Mouse (Mus musculus): Measurements from ENCODE around the gene H2-Eb2. TPM values are rescaled to one million over a fixed set of nuclear protein-coding genes. Genes with fewer than 3 reads are reported as not detected.

The H2-Eb2 gene
- polyA plus RNA-seq, 1 experiment from 2014 or later: 0.25 TPM

GRCm38 (mm10) chr17:34383212-34383611 lies 57.7 kb downstream of the H2-Eb2 start:
- H3K4me2 ChIP-seq (ENCODE audit: low read length): no peak overlapping the region
- H3K9ac ChIP-seq (ENCODE audit: low read depth, low read length): no peak overlapping the region
- no peaks in the 10 kb centered on the region for H3K4me1 ChIP-seq (ENCODE audit: control insufficient read depth, insufficient read depth, low read depth, low read length)
- WGBS: 72% methylated on average over 7 of the region's 7 CpGs
- no peak overlapping the region for H3K27ac ChIP-seq (ENCODE audit: low read depth, low read length)
- ATAC-seq: no peak
- no peaks in the 10 kb centered on the region for H3K27me3 ChIP-seq (replicated peaks; ENCODE audit: control insufficient read depth, insufficient read depth, low read length)
- H3K9me3 ChIP-seq (ENCODE audit: control insufficient read depth, low read length): no peaks in the 10 kb centered on the region
- H3K4me3 ChIP-seq (ENCODE audit: low read length): no peak overlapping the region
- H3K36me3 ChIP-seq (ENCODE audit: control insufficient read depth, insufficient read depth, low read length): no peaks in the 10 kb centered on the region

- WGBS: 71% methylated on average over 3 of the region's 3 CpGs
- no peaks in the 10 kb centered on the region for H3K4me1 ChIP-seq (ENCODE audit: control insufficient read depth, insufficient read depth, low read depth, low read length)
- no peaks in the 10 kb centered on the region for H3K27me3 ChIP-seq (replicated peaks; ENCODE audit: control insufficient read depth, insufficient read depth, low read length)
- no peaks in the 10 kb centered on the region for H3K36me3 ChIP-seq (ENCODE audit: control insufficient read depth, insufficient read depth, low read length)
- no peak for ATAC-seq
- H3K4me2 ChIP-seq (ENCODE audit: low read length): no peak overlapping the region
- H3K9ac ChIP-seq (ENCODE audit: low read depth, low read length): no peak overlapping the region
- no peak overlapping the region for H3K4me3 ChIP-seq (ENCODE audit: low read length)
- no peak overlapping the region for H3K27ac ChIP-seq (ENCODE audit: low read depth, low read length)
- H3K9me3 ChIP-seq (ENCODE audit: control insufficient read depth, low read length): no peaks in the 10 kb centered on the region
Observed at GRCm38 (mm10) chr17:34384699-34385098, 59.2 kb downstream of the H2-Eb2 start.

DNA sequence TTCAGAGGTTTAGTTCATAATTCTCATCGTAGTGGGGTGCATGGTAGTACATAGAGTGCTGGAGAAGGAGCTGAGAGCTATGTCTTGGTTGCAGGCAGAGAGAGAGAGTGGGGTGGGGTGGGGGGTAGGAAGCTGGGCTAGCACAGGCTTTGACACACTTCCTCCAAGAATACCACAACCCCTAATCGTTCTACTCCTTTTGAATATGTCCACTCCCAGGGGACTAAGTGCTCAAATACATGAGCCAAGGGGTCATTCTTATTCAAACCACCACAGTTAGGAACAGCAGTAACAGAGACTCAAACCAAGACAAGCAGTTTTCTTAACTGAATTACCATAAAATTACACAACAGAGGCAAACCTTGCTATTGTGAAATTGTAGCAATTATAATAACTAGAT lies 61.2 kb downstream of the H2-Eb2 start:
- 76% methylated on average over 2 of the region's 2 CpGs for WGBS
- Histone ChIP-seq H3K4me2 (ENCODE audit: low read length) (no peak overlapping the region), H3K9ac (ENCODE audit: low read depth, low read length) (no peak overlapping the region), H3K4me1 (ENCODE audit: control insufficient read depth, insufficient read depth, low read depth, low read length) (no peaks in the 10 kb centered on the region; the same call in 1 of the 2 replicates), H3K27ac (ENCODE audit: low read depth, low read length) (no peak overlapping the region), H3K4me3 (ENCODE audit: low read length) (no peak overlapping the region), H3K9me3 (ENCODE audit: control insufficient read depth, low read length) (no peaks in the 10 kb centered on the region), H3K36me3 (ENCODE audit: control insufficient read depth, insufficient read depth, low read length) (no peaks in the 10 kb centered on the region), H3K27me3 (replicated peaks; ENCODE audit: control insufficient read depth, insufficient read depth, low read length) (no peaks in the 10 kb centered on the region; the same call in 1 of the 2 replicates)
- no peak for ATAC-seq

DNA sequence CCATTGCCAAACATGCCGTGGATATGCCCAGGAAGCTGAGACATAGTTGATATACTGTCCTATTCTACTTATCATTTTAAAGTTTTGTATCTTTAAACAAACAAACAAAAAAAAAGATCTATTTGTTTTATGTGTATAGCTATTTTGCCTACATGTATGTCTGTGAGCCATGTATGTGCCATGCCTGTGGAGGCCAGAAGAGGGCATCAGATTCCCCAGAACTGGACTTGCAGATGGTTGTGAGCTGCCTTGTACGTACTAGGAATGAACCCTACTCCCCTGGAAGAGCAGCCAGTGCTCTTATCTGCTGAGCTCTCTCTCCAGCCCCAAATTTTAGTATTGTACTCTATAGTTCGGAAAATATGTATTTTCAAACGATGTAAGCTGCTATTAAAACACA lies 63.0 kb downstream of the H2-Eb2 start:
- Histone ChIP-seq H3K4me3 (ENCODE audit: low read length) (no peak overlapping the region), H3K27me3 (replicated peaks; ENCODE audit: control insufficient read depth, insufficient read depth, low read length) (no peaks in the 10 kb centered on the region; the same call in 1 of the 2 replicates), H3K9ac (ENCODE audit: low read depth, low read length) (no peak overlapping the region), H3K27ac (ENCODE audit: low read depth, low read length) (no peak overlapping the region), H3K36me3 (ENCODE audit: control insufficient read depth, insufficient read depth, low read length) (no peaks in the 10 kb centered on the region), H3K9me3 (ENCODE audit: control insufficient read depth, low read length) (no peaks in the 10 kb centered on the region), H3K4me1 (ENCODE audit: control insufficient read depth, insufficient read depth, low read depth, low read length) (no peaks in the 10 kb centered on the region; the same call in 1 of the 2 replicates), H3K4me2 (ENCODE audit: low read length) (no peak overlapping the region)
- WGBS: 33% methylated on average over 4 of the region's 4 CpGs
- no peak for ATAC-seq

Other genes starting within 250 kb of the H2-Eb2 start
- 0.14 TPM in 1 of 2 replicates, not detected in the other for gene H2-Oa, start 233.3 kb upstream of the H2-Eb2 start, polyA plus RNA-seq (2015; fragmentation: Nextera tagmentation; extraction: Ambion mirVana)
- gene H2-DMa, start 206.1 kb upstream of the H2-Eb2 start, polyA plus RNA-seq (2015; fragmentation: Nextera tagmentation; extraction: Ambion mirVana): 20.5 and 20.9 TPM in 2 replicates
- 98.5 and 123 TPM in 2 replicates for gene Brd2, start 203.0 kb upstream of the H2-Eb2 start, polyA plus RNA-seq (2015; fragmentation: Nextera tagmentation; extraction: Ambion mirVana)
- gene H2-DMb2, start 182.4 kb upstream of the H2-Eb2 start, polyA plus RNA-seq (2015; fragmentation: Nextera tagmentation; extraction: Ambion mirVana): 0.25 and 0.28 TPM in 2 replicates
- 0.68 and 1.5 TPM in 2 replicates for gene H2-DMb1, start 172.6 kb upstream of the H2-Eb2 start, polyA plus RNA-seq (2015; fragmentation: Nextera tagmentation; extraction: Ambion mirVana)
- gene Tap1, start 138.1 kb upstream of the H2-Eb2 start, polyA plus RNA-seq (2015; fragmentation: Nextera tagmentation; extraction: Ambion mirVana): 4.6 and 6.1 TPM in 2 replicates
- gene Psmb9, start 137.9 kb upstream of the H2-Eb2 start, polyA plus RNA-seq (2015; fragmentation: Nextera tagmentation; extraction: Ambion mirVana): 1.8 and 2.2 TPM in 2 replicates
- gene Psmb8, start 127.9 kb upstream of the H2-Eb2 start, polyA plus RNA-seq (2015; fragmentation: Nextera tagmentation; extraction: Ambion mirVana): 3.0 and 4.1 TPM in 2 replicates
- 2.9 and 3.2 TPM in 2 replicates for gene Tap2, start 122.1 kb upstream of the H2-Eb2 start, polyA plus RNA-seq (2015; fragmentation: Nextera tagmentation; extraction: Ambion mirVana)
- gene H2-Ob, start 86.8 kb upstream of the H2-Eb2 start, polyA plus RNA-seq (2015; fragmentation: Nextera tagmentation; extraction: Ambion mirVana): 0.16 and 0.33 TPM in 2 replicates
- gene H2-Ab1, start 68.0 kb upstream of the H2-Eb2 start, polyA plus RNA-seq (2015; fragmentation: Nextera tagmentation; extraction: Ambion mirVana): 1.7 and 2.3 TPM in 2 replicates
- 0.59 and 0.80 TPM in 2 replicates for gene H2-Aa, start 37.8 kb upstream of the H2-Eb2 start, polyA plus RNA-seq (2015; fragmentation: Nextera tagmentation; extraction: Ambion mirVana)
- 3.5 and 4.3 TPM in 2 replicates for gene H2-Eb1, start 19.8 kb upstream of the H2-Eb2 start, polyA plus RNA-seq (2015; fragmentation: Nextera tagmentation; extraction: Ambion mirVana)
- not detected in 2 replicates for gene Btnl2, start 29.2 kb downstream of the H2-Eb2 start, polyA plus RNA-seq (2015; fragmentation: Nextera tagmentation; extraction: Ambion mirVana)
- gene Btnl1, start 51.5 kb downstream of the H2-Eb2 start, polyA plus RNA-seq (2015; fragmentation: Nextera tagmentation; extraction: Ambion mirVana): not detected in 2 replicates
- 3.7 and 4.5 TPM in 2 replicates for gene BC051142, start 73.2 kb downstream of the H2-Eb2 start, polyA plus RNA-seq (2015; fragmentation: Nextera tagmentation; extraction: Ambion mirVana)
- gene Btnl4, start 151.7 kb downstream of the H2-Eb2 start, polyA plus RNA-seq (2015; fragmentation: Nextera tagmentation; extraction: Ambion mirVana): not detected in 2 replicates
- gene Btnl6, start 191.7 kb downstream of the H2-Eb2 start, polyA plus RNA-seq (2015; fragmentation: Nextera tagmentation; extraction: Ambion mirVana): not detected in 2 replicates
- 6.1 and 6.4 TPM in 2 replicates for gene Notch4, start 238.6 kb downstream of the H2-Eb2 start, polyA plus RNA-seq (2015; fragmentation: Nextera tagmentation; extraction: Ambion mirVana)